Mouse (Mus musculus) embryonic facial prominence, embryonic 13.5 days (tissue): Measurements from ENCODE around the gene Olfr656. TPM values are rescaled to one million over a fixed set of nuclear protein-coding genes. Genes with fewer than 3 reads are reported as not detected.

ENCODE experiments used
- ATAC-seq: fragments of 200-750 bp; cut with Nextera tagmentation; 2 replicates; pipeline ENCODE4 v1.8.0; 2017; ENCODE audit warnings: low read depth; ENCODE audit not compliant: insufficient number of reproducible peaks, insufficient read depth, low FRiP score, low TSS enrichment
- H3K27ac ChIP-seq: fragments of 300-500 bp; sonication (generic); 2 replicates; pipeline ENCODE4 v1.5.1; 2015; ENCODE audit warnings: moderate library complexity, mild to moderate bottlenecking, inconsistent platforms
- H3K27me3 ChIP-seq: fragments of 300-500 bp; sonication (generic); 2 replicates; pipeline ENCODE4 v1.6.1; 2015; ENCODE audit warnings: mild to moderate bottlenecking, inconsistent platforms
- H3K36me3 ChIP-seq: fragments of 300-500 bp; sonication (generic); 2 replicates; pipeline ENCODE4 v1.6.1; 2015; ENCODE audit warnings: mild to moderate bottlenecking, inconsistent platforms
- H3K4me1 ChIP-seq: fragments of 300-500 bp; sonication (generic); 2 replicates; pipeline ENCODE4 v1.6.1; 2015; ENCODE audit warnings: inconsistent platforms
- H3K4me2 ChIP-seq: fragments of 300-500 bp; sonication (generic); 2 replicates; pipeline ENCODE4 v1.6.1; 2015; ENCODE audit warnings: moderate library complexity, mild to moderate bottlenecking, inconsistent platforms
- H3K4me3 ChIP-seq: fragments of 300-500 bp; sonication (generic); 2 replicates; pipeline ENCODE4 v1.5.1; 2015; ENCODE audit warnings: mild to moderate bottlenecking, inconsistent platforms
- H3K9ac ChIP-seq: fragments of 300-500 bp; sonication (generic); 2 replicates; pipeline ENCODE4 v1.6.1; 2015; ENCODE audit warnings: mild to moderate bottlenecking, inconsistent platforms
- H3K9me3 ChIP-seq: fragments of 300-500 bp; sonication (generic); 2 replicates; pipeline ENCODE4 v1.6.1; 2016; ENCODE audit warnings: inconsistent platforms
- WGBS: fragments of 180-500 bp; shearing (Covaris S2); methylation state at CpG from one replicate; pipeline ENCODE4 v1.1.7; 2015; ENCODE audit warnings: mixed read lengths; 5-methylcytosine and 5-hydroxymethylcytosine counted together
- polyA plus RNA-seq: library from polyadenylated mRNA; unstranded; fragments of >200 nt; fragmentation: Nextera tagmentation; extraction: Ambion mirVana; gene quantifications from 2 replicates; pipeline ENCODE4 v1.2.1, GENCODE M21; 2015

The Olfr656 gene
- not detected in 2 replicates for polyA plus RNA-seq

DNA sequence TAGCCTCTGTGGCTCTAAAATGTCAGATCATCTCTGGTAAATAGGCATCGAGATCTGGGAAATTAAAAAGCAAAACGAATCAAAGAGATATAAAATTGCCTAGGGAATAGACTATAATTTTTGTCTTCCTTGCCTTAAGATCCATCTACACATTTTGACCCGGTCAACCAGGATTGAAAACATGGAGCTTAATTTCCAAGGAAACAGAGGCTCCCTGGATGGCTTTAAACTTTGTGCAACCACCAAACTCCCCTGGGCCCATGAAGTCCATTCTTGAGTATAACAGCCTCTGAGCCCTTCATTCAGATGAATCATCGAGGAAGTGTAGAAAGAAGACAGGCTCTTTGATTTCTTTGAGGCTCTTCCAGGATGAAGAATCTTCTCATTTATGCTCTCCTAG lies at the start of gene Olfr656:
Olfr656 (plus strand) TSS at position 301 of the 400 bp plus-strand sequence.
- Histone ChIP-seq H3K9ac (no peak within 1 kb of the TSS), H3K27ac (no peak within 1 kb of the TSS), H3K4me2 (no peak within 1 kb of the TSS), H3K4me1 (no peaks in the 10 kb centered on the region), H3K4me3 (no peak within 1 kb of the TSS), H3K36me3 (no peaks in the 10 kb centered on the region), H3K27me3 (no peaks in the 10 kb centered on the region), H3K9me3 (no peaks in the 10 kb centered on the region)
- no peak for ATAC-seq
- 73% methylated on average over 4 of the region's 4 CpGs for WGBS

- Histone ChIP-seq H3K4me1 (no peaks in the 10 kb centered on the region), H3K4me2 (no peak within 1 kb of the TSS), H3K4me3 (no peak within 1 kb of the TSS), H3K36me3 (no peaks in the 10 kb centered on the region), H3K9ac (no peak within 1 kb of the TSS), H3K27me3 (no peaks in the 10 kb centered on the region), H3K27ac (no peak within 1 kb of the TSS), H3K9me3 (no peaks in the 10 kb centered on the region)
- ATAC-seq = no peak
- WGBS = 76% methylated on average over 2 of the region's 2 CpGs
These were observed 36.7 kb upstream of the Olfr656 start, which contains the start of gene Olfr653 for GRCm38 (mm10) chr7:104577014-104577413. Gene Olfr653 (plus strand): TSS chr7:104577314.

GRCm38 (mm10) chr7:104580846-104581245 lies 32.9 kb upstream of the Olfr656 start:
- H3K4me1 ChIP-seq = no peaks in the 10 kb centered on the region
- no peak overlapping the region for H3K4me2 ChIP-seq
- H3K9ac ChIP-seq = no peak overlapping the region
- ATAC-seq = no peak
- WGBS = 88% methylated on average over 4 of the region's 4 CpGs
- H3K9me3 ChIP-seq = no peaks in the 10 kb centered on the region
- H3K27ac ChIP-seq = no peak overlapping the region
- no peak overlapping the region for H3K4me3 ChIP-seq
- no peaks in the 10 kb centered on the region for H3K27me3 ChIP-seq
- H3K36me3 ChIP-seq = no peaks in the 10 kb centered on the region

GRCm38 (mm10) chr7:104581429-104581828 lies 32.3 kb upstream of the Olfr656 start:
- no peaks in the 10 kb centered on the region for H3K4me1 ChIP-seq
- no peaks in the 10 kb centered on the region for H3K36me3 ChIP-seq
- H3K4me2 ChIP-seq = no peak overlapping the region
- WGBS = 85% methylated on average over 4 of the region's 4 CpGs
- no peak overlapping the region for H3K9ac ChIP-seq
- no peaks in the 10 kb centered on the region for H3K9me3 ChIP-seq
- ATAC-seq = no peak
- H3K4me3 ChIP-seq = no peak overlapping the region
- H3K27me3 ChIP-seq = no peaks in the 10 kb centered on the region
- no peak overlapping the region for H3K27ac ChIP-seq

GRCm38 (mm10) chr7:104586725-104587124 lies 27.0 kb upstream of the Olfr656 start, which contains the start of gene Olfr654:
Gene Olfr654 (plus strand): TSS chr7:104587025.
- 84% methylated on average over 4 of the region's 4 CpGs for WGBS
- no peaks in the 10 kb centered on the region for H3K36me3 ChIP-seq
- no peaks in the 10 kb centered on the region for H3K27me3 ChIP-seq
- H3K9me3 ChIP-seq = no peaks in the 10 kb centered on the region
- no peak within 1 kb of the TSS for H3K4me2 ChIP-seq
- ATAC-seq = no peak
- H3K4me3 ChIP-seq = no peak within 1 kb of the TSS
- no peaks in the 10 kb centered on the region for H3K4me1 ChIP-seq
- no peak within 1 kb of the TSS for H3K9ac ChIP-seq
- no peak within 1 kb of the TSS for H3K27ac ChIP-seq

DNA sequence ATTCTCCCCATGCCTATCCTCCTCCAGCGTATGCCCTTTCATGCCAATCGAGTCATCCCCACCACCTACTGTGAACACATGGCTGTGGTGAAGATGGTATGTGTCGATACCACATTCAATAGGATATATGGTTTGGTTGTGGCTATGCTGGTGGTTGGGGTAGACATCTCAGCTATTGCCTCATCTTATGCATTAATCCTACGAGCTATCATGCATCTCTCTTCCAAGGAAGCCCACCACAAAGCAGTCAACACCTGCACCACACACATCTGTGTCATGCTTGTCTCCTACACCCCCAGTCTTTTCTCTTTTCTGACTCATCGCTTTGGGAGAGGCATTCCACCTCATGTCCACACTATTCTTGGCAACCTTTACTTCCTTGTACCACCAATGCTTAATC lies 25.5 kb upstream of the Olfr656 start:
- Histone ChIP-seq H3K36me3 (no peaks in the 10 kb centered on the region), H3K27ac (no peak overlapping the region), H3K9me3 (no peaks in the 10 kb centered on the region), H3K27me3 (no peaks in the 10 kb centered on the region), H3K4me1 (no peaks in the 10 kb centered on the region), H3K4me2 (no peak overlapping the region), H3K4me3 (no peak overlapping the region), H3K9ac (no peak overlapping the region)
- no peak for ATAC-seq
- 81% methylated on average over 5 of the region's 5 CpGs for WGBS

DNA sequence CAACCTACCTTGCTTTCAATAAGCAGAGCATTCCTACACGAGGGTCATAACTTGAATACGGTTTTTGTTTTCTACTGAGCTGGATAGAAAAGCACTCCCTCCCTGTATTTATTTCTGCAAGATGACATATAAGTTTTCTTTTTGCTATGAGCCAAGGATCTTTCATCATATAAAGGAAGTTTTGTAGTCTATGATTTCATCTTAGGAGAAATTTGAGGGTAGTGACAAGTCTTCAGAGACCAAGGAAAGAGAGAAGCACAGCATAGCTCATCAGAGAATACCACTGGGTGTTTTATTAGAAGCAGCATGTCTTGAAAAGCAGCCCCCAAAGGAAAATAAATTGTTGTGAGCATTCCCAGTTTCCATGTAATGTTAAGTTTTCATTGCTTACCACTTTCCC lies 12.1 kb upstream of the Olfr656 start, which contains the start of gene Olfr655:
Olfr655 (minus strand) TSS at position 101 of the 400 bp plus-strand sequence.
- H3K4me2 ChIP-seq = no peak within 1 kb of the TSS
- no peaks in the 10 kb centered on the region for H3K4me1 ChIP-seq
- H3K9me3 ChIP-seq = no peaks in the 10 kb centered on the region
- H3K36me3 ChIP-seq = no peaks in the 10 kb centered on the region
- H3K27ac ChIP-seq = no peak within 1 kb of the TSS
- no peak for ATAC-seq
- H3K27me3 ChIP-seq = no peaks in the 10 kb centered on the region
- H3K9ac ChIP-seq = no peak within 1 kb of the TSS
- WGBS = 75% methylated on average over 2 of the region's 2 CpGs
- no peak within 1 kb of the TSS for H3K4me3 ChIP-seq

- Histone ChIP-seq H3K4me1 (no peaks in the 10 kb centered on the region), H3K4me2 (no peak overlapping the region), H3K27ac (no peak overlapping the region), H3K36me3 (no peaks in the 10 kb centered on the region), H3K27me3 (no peaks in the 10 kb centered on the region), H3K9ac (no peak overlapping the region), H3K4me3 (no peak overlapping the region), H3K9me3 (no peaks in the 10 kb centered on the region)
- no peak for ATAC-seq
- 4% methylated on average over 3 of the region's 3 CpGs for WGBS
These were observed 10.6 kb upstream of the Olfr656 start for GRCm38 (mm10) chr7:104603173-104603572.

- Histone ChIP-seq H3K36me3 (no peaks in the 10 kb centered on the region), H3K9me3 (no peaks in the 10 kb centered on the region), H3K4me1 (no peaks in the 10 kb centered on the region), H3K27ac (no peak overlapping the region), H3K27me3 (no peaks in the 10 kb centered on the region), H3K4me2 (no peak overlapping the region), H3K4me3 (no peak overlapping the region), H3K9ac (no peak overlapping the region)
- no peak for ATAC-seq
These were observed 9.0 kb upstream of the Olfr656 start for GRCm38 (mm10) chr7:104604727-104605126.

DNA sequence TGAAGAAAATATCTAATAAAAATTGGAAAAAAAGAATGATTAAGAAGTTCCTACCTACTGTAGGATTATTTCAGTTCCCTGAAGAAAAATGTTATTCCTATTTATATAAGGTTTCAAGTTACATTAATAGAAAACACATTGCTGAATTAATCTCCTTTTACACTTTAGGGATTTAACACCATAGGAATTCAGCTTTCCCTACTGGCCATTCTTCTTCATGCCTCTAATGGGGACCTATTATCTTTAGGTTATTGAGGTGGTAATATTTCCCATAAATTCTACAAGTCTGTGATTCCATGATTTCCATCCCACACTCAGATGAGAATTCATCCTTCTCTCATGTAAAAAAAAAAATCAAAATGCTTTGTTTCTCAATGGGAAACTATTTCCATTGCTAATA lies 10.7 kb downstream of the Olfr656 start, which contains the start of gene Olfr657:
Olfr657 (plus strand) TSS at position 301 of the 400 bp plus-strand sequence.
- ATAC-seq = no peak
- no peak within 1 kb of the TSS for H3K27ac ChIP-seq
- no peak within 1 kb of the TSS for H3K9ac ChIP-seq
- no peaks in the 10 kb centered on the region for H3K4me1 ChIP-seq
- H3K4me3 ChIP-seq = no peak within 1 kb of the TSS
- no peaks in the 10 kb centered on the region for H3K27me3 ChIP-seq
- no peak within 1 kb of the TSS for H3K4me2 ChIP-seq
- H3K36me3 ChIP-seq = no peaks in the 10 kb centered on the region
- no peaks in the 10 kb centered on the region for H3K9me3 ChIP-seq

DNA sequence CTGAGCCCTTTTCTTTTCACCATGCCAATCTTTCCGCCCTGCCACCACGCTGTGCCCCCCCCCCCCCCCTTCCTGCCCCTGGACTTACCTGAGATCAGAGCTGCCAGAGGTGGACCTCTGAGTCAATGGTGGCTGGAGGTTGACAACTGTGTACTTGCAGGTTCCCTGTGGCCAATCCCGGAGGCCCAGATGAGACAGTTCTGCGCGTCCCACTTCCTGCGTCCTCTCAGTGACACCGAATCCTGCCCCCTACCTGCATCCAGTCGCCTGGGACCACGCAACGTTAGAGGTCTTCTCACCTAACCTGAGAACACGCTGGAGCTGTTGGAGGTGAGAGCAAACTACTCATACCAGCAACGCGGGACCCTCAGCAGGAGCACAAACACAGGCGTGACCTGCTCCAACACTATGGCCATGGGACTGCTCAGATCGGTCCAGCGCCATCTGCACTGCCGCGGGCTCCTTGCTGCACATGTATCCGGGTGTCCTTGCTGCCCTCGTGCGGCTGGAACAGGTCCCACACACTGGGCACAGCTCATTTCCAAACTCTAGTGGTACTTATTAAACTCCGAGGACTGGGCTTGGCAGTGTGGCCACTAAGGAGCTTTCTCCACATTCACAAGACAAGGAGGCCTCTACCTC lies 33.2 kb downstream of the Olfr656 start, which contains the start of gene Olfr658:
Olfr658 (minus strand) TSS at position 465 of the 642 bp plus-strand sequence.
- H3K27me3 ChIP-seq = no peaks in the 10 kb centered on the region
- H3K4me1 ChIP-seq = no peaks in the 10 kb centered on the region
- no peak within 1 kb of the TSS for H3K27ac ChIP-seq
- no peaks in the 10 kb centered on the region for H3K36me3 ChIP-seq
- no peak within 1 kb of the TSS; the same call in 1 of the 2 replicates for H3K9ac ChIP-seq
- WGBS = 25% methylated on average over 21 of the region's 22 CpGs
- H3K9me3 ChIP-seq = no peaks in the 10 kb centered on the region
- H3K4me2 ChIP-seq = peak within 1 kb of the TSS; percentile 48
- H3K4me3 ChIP-seq = peak within 1 kb of the TSS; percentile 17; the same call in 1 of the 2 replicates
- 0 out of 2 replicates have a peak, but pooled peaks have one; percentile 32 for ATAC-seq

GRCm38 (mm10) chr7:104666453-104666852 lies 52.7 kb downstream of the Olfr656 start, which contains the start of gene Olfr659:
Gene Olfr659 (plus strand): TSS chr7:104666753.
- no peaks in the 10 kb centered on the region for H3K4me1 ChIP-seq
- no peak within 1 kb of the TSS for H3K27ac ChIP-seq
- H3K36me3 ChIP-seq = no peaks in the 10 kb centered on the region
- no peak within 1 kb of the TSS for H3K4me2 ChIP-seq
- 85% methylated on average over 3 of the region's 3 CpGs for WGBS
- H3K27me3 ChIP-seq = no peaks in the 10 kb centered on the region
- no peak within 1 kb of the TSS for H3K9ac ChIP-seq
- H3K4me3 ChIP-seq = no peak within 1 kb of the TSS
- no peaks in the 10 kb centered on the region for H3K9me3 ChIP-seq
- ATAC-seq = no peak
